In genomic region chr2:49657666-49658065, GRCm38 (mm10) we compare ENCODE assay signal across 25 mouse cellular contexts. TPM values are rescaled to one million over a fixed set of nuclear protein-coding genes. Genes with fewer than 3 reads are reported as not detected.
A peak's percentile ranks its signal among the peaks of the same experiment; 100 is the strongest.
DNase-seq lines count a peak whose midpoint lies in the region; ATAC-seq and TF ChIP-seq lines count a peak whose summit lies in the region.
"Had no signal": no experiment of that assay in that cellular context is flagged by ENCODE, and none has a peak within 500 bp of the region (broad histone marks: within the 10 kb centered on the region; RNA-seq: fewer than 3 reads in every experiment).

No protein-coding gene starts in this region.

- ATAC-seq in cerebellum, adult (ENCODE audit: insufficient number of reproducible peaks, low FRiP score, low TSS enrichment) = no peak
- peak; percentile 49 for ATAC-seq in frontal cortex, adult (ENCODE audit: low TSS enrichment)
- ATAC-seq in heart, embryonic 11.5 days (replicated peaks; ENCODE audit: insufficient number of reproducible peaks, low FRiP score, low TSS enrichment) = no peak
- ATAC-seq: activated CD4-positive, CD25-positive, alpha-beta regulatory T cell, adult 4 months; CD4-positive, CD25-positive, alpha-beta regulatory T cell, adult 4 months; forebrain, embryonic 13.5 days; forebrain, embryonic 15.5 days; forebrain, postnatal 0 days; Patski had no signal

- H3K4me1 ChIP-seq in heart, embryonic 10.5 days = peaks cover 5% of the 10 kb centered on the region; the same call in 1 of the 2 replicates
- no peaks in the 10 kb centered on the region for H3K4me1 ChIP-seq in heart, embryonic 11.5 days (ENCODE audit: control insufficient read depth, insufficient read depth, low read length)
- no peaks in the 10 kb centered on the region for H3K4me1 ChIP-seq in lung, adult 2 months (ENCODE audit: control insufficient read depth, insufficient read depth, low read length)

- no peak overlapping the region for H3K27ac ChIP-seq in heart, embryonic 10.5 days
- H3K27ac ChIP-seq in heart, embryonic 11.5 days (ENCODE audit: low read depth, low read length) = no peak overlapping the region
- H3K27ac ChIP-seq: embryonic facial prominence, embryonic 12.5 days; forebrain, embryonic 13.5 days; forebrain, embryonic 15.5 days had no signal

- no peak for TF ChIP-seq CTCF in lung, adult 2 months (IDR thresholded peaks at IDR 0.05; ENCODE audit: insufficient read depth, low read length)

- no peaks in the 10 kb centered on the region for H3K36me3 ChIP-seq in heart, embryonic 10.5 days
- H3K36me3 ChIP-seq in heart, embryonic 11.5 days (ENCODE audit: control insufficient read depth, insufficient read depth, low read length) = no peaks in the 10 kb centered on the region
- H3K36me3 ChIP-seq: embryonic facial prominence, embryonic 12.5 days; forebrain, embryonic 15.5 days; G1E had no signal

- no peak overlapping the region for H3K9ac ChIP-seq in heart, embryonic 11.5 days (ENCODE audit: low read depth, low read length)
- H3K9ac ChIP-seq: embryonic facial prominence, embryonic 12.5 days; forebrain, embryonic 13.5 days; forebrain, embryonic 15.5 days; forebrain, postnatal 0 days had no signal

- H3K27me3 ChIP-seq in heart, embryonic 10.5 days (ENCODE audit: insufficient read depth, poor library complexity, severe bottlenecking) = no peaks in the 10 kb centered on the region
- no peaks in the 10 kb centered on the region for H3K27me3 ChIP-seq in heart, embryonic 11.5 days (ENCODE audit: control insufficient read depth, insufficient read depth, low read length)
- H3K27me3 ChIP-seq: CH12.LX; embryonic facial prominence, embryonic 12.5 days; forebrain, embryonic 13.5 days; forebrain, embryonic 15.5 days; Patski had no signal

- H3K9me3 ChIP-seq in heart, embryonic 10.5 days = no peaks in the 10 kb centered on the region
- no peaks in the 10 kb centered on the region for H3K9me3 ChIP-seq in heart, embryonic 11.5 days (replicated peaks; ENCODE audit: control insufficient read depth, low read length)
- H3K9me3 ChIP-seq: embryonic facial prominence, embryonic 12.5 days; forebrain, embryonic 13.5 days; forebrain, embryonic 15.5 days; G1E had no signal

- no peak for TF ChIP-seq POLR2A in lung, adult 2 months (IDR thresholded peaks at IDR 0.05; ENCODE audit: borderline replicate concordance, extremely low read depth, low read depth, low read length)

- no peak overlapping the region for H3K4me2 ChIP-seq in heart, embryonic 11.5 days
- H3K4me2 ChIP-seq: embryonic facial prominence, embryonic 12.5 days; forebrain, embryonic 13.5 days; forebrain, embryonic 15.5 days had no signal

- H3K4me3 ChIP-seq in heart, embryonic 10.5 days = no peak overlapping the region
- H3K4me3 ChIP-seq in heart, embryonic 11.5 days (ENCODE audit: low read depth, low read length) = no peak overlapping the region
- H3K4me3 ChIP-seq in lung, adult 2 months (replicated peaks; ENCODE audit: extremely low read depth, low read depth, low read length) = no peak overlapping the region
- H3K4me3 ChIP-seq: embryonic facial prominence, embryonic 12.5 days; forebrain, embryonic 13.5 days; forebrain, embryonic 15.5 days had no signal

- DNase-seq in cerebellum, adult 11-12 months = peak; percentile 32
- DNase-seq in frontal cortex, postnatal 10 days (ENCODE audit: low spot score in 2 of 2) = no peak
- peak; percentile 6 for DNase-seq in heart, embryonic 10.5 days (ENCODE audit: low spot score)
- peak; percentile 70 for DNase-seq in brain, adult 2 months (ENCODE audit: low read depth, low spot score)
- no peak for DNase-seq in lung, adult 2 months
- DNase-seq: adrenal gland, adult 8-10 months; adrenal gland, postnatal 14 days; adrenal gland, postnatal 36 days; B cell, adult 2 months; cerebellum, adult 8-10 months; cerebellum, adult 9-11 months; cerebellum, postnatal 36 days; embryo, embryonic 11 days; forebrain, postnatal 0 days had no signal

- 81% methylated on average over 3 of the region's 3 CpGs for WGBS in heart, embryonic 10.5 days
- 82% methylated on average over 3 of the region's 3 CpGs for WGBS in heart, embryonic 11.5 days (ENCODE audit: insufficient replicate concordance)
- 86% methylated on average over 3 of the region's 3 CpGs for WGBS in lung, adult 2 months

RNA-seq across cellular contexts. Expression of gene Kif5c, which starts 38.6 kb away (rescaled TPM):
- polyA plus RNA-seq in heart, embryonic 10.5 days (2016; fragmentation: Nextera tagmentation; extraction: Ambion mirVana) = 1.7 and 4.3 TPM in 2 replicates
- polyA plus RNA-seq in heart, embryonic 11.5 days (2014; fragmentation: Nextera tagmentation; extraction: Ambion mirVana) = 1.2 and 1.3 TPM in 2 replicates
- polyA plus RNA-seq in lung, adult 2 months (2012; rRNA removed) = 0.07 and 0.37 TPM in 2 replicates

Comparison
In these comparisons a context has a peak if more than half of its experiments do, and no peak if none do; other contexts are left out.
1. DNase-seq: peak in cerebellum, adult 11-12 months (single experiment), heart, embryonic 10.5 days (single experiment) and brain, adult 2 months (single experiment); none in frontal cortex, postnatal 10 days (0 of 2) and lung, adult 2 months (single experiment).